Mouse (Mus musculus) kidney, postnatal 25 days (tissue): ENCODE data around the gene Lypd5.

ENCODE experiments used
- DNase-seq, 2 experiments: peaks; one replicate each; pipeline ENCODE4 v3.0.0; 2021; ENCODE audit warnings: mixed read lengths in 2 of 2

Gene Lypd5

GRCm38 (mm10) chr7:24361001-24361400 is 12.0 kb downstream of the Lypd5 start:
- no peak for DNase-seq

DNA sequence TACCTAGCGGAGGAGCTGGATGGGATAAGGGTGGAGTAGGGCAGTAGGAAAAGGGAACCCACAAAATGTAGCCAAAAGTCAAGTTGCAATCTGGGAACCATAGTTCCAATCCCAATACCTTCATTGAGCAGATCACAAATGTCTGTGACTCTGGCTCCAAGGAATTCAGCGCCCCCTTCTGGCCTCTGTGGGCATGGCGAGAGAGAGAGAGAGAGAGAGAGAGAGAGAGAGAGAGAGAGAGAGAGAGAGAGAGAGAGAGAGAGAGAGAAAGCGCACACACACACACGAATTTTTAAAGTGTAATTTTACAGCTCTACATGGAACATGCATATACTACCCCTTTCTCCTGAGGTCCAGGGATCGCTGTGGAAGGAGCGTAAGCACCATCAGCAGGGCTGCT is 14.2 kb downstream of the Lypd5 start:
- peak in 1 of 2 experiments; percentile 32 for DNase-seq

GRCm38 (mm10) chr7:24364827-24365226 is 15.8 kb downstream of the Lypd5 start:
- peak; percentile 73 to 90 for DNase-seq

DNA sequence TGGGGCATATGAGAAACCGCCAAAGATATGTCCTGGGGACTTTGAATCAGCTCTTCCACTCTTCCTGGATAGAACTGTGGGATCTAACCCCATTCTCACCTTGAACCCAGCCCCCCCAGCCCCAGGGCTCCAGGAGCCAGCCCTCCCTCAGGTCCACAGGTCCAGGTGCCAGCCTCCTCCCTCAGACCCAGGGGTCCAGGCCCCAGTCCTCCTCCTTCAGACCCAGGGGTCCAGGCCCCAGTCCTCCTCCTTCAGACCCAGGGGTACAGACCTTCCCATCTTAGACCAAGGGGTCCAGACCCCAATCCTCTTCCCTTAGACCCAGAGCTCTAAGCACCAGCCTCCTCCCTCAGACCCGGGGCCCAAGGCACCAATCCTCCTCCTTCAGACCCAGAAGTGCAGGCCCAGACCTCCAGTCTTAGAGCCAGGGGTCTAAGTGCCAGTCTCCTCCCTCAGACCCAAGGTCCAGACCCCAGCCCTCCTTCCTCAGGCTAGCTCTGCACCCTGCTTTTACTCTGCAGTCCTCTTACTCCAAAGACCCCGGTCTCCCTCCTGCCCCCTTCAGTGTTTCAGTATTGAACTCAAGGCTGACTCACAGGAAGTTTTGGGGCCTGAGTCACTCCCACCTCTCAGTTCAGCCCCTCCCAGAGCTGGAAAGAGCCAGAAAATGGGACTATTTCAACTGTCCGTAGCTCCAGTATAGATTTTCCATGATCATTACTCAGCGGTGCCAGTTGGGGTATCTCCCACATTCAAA is 16.4 kb downstream of the Lypd5 start:
- DNase-seq, result no peak

- no peak for DNase-seq
Observed at GRCm38 (mm10) chr7:24366716-24367632, 18.0 kb downstream of the Lypd5 start.

- no peak for DNase-seq
Observed at GRCm38 (mm10) chr7:24368226-24368625, 19.2 kb downstream of the Lypd5 start.

- no peak for DNase-seq
Observed at GRCm38 (mm10) chr7:24368946-24369345, 19.9 kb downstream of the Lypd5 start.

DNA sequence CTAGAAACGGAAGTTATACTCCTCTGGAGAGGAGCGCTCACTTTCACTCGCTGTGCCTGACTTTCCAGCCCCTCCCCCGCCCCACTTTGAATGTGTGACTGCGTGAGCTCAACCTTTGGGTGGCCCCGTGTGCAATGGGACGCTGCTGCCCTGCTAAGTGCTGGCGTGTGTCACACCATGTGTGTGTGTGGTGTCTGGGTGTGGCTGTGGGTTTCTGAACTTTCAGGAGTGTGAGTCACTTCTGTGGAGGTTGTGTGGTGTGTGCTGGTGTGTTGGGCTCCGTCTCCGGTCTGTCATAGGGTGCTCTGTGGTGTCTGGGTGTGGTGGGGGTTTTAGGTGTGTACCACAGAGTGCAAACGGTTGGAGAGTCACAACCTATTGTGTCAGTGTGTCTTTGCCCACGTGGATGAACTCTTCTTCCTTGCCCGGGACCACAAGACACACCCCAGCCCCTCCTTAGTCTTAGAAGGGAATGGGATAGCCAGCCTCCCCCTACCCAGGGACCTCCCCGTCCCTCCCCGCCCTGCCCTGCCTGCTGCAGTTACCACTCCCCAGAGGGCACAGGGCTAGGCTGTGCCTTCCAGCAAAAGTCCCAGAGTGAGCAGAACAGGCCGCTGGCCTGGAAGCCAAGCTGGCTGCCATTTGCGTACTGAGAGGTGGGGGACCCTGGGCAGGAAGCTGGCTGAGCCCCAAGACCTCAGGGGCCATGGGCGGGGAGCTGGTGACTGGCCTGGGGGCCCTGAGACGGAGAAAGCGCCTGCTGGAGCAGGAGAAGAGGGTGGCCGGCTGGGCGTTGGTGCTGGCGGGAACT is 20.9 kb downstream of the Lypd5 start, which contains the start of gene Kcnn4:
Gene Kcnn4 (plus strand): TSS at position 533 of the 811 bp plus-strand sequence.
- no peak for DNase-seq

DNA sequence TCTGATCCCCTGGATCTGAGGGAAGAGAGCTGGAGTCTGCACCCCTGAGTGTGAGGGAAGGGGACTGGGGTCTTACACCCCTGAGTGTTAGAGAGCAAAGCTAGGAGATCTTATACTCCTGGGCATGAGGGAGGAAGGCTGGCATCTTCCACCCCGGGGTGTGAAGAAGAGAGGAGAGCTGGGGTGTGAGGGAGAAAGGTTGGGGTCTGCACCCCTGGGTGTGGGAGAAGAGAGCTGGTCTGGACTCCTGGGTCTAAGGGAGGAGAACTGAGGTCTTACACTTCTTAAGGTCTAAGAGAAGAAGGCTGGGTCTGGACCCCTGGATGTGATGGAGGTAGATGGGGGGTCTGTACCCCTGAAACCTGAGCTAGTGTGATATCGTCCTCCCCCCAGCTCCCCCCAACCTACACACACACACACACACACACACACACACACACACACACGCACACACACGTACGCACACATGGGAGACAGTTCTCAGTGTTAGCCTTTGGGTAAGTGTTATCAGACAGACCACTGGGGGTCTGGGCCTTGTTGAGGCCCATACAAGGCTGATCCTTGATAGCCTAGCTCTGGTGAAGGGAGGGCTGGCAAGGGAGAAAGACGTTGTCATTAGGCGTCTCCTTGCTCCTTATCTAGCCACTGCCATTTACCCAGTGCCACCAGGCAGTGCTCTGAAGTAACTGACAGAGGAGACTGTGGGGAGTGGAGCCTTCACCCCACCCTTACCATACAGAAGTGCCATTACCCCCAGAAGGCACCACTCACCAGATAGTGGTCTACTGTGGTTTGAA is 22.2 kb downstream of the Lypd5 start:
- no peak for DNase-seq

GRCm38 (mm10) chr7:24371809-24372145 is 22.8 kb downstream of the Lypd5 start:
- DNase-seq, result no peak

DNA sequence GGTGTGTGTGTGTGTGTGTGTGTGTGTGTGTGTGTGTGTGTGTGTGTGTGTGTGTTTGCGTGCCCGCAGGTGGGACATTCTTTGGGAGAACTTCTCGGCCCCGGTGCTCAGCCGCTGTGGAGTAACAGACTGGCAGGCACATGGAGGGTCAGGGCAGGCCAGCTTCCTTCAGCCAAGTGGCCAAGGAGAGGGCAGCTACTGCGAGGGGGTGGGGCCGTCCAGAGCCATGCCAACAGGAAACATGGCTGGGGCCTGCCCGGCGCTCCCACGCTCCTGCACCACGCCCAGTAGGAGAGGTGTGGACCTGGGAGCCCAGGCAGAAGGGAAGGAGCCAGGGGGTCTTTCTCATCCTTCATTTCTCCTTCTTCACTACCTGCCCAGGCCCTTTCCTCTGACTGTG is 23.3 kb downstream of the Lypd5 start:
- no peak for DNase-seq

DNA sequence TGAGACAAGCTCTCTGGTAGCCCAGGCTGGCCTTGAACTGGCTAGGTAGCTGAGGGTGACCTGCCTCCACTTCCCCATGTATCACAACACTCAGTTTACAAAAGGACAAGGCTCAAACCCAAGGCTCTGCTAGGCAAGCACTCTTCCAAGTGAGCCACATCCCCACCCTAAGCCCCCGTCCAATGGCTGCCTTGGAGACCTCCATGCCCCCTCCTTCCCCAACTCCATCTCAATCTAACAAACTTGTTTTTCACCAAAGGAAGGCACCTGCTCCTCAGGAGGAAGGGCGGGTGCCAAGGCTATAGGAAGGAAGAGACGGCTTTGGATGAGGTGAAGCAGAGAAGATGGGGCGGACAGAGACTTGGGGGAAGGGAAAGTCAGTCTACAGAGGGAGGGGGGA is 23.8 kb downstream of the Lypd5 start:
- no peak for DNase-seq

- peak; percentile 25 to 55 for DNase-seq
Observed at GRCm38 (mm10) chr7:24373538-24374379, 24.8 kb downstream of the Lypd5 start.

DNA sequence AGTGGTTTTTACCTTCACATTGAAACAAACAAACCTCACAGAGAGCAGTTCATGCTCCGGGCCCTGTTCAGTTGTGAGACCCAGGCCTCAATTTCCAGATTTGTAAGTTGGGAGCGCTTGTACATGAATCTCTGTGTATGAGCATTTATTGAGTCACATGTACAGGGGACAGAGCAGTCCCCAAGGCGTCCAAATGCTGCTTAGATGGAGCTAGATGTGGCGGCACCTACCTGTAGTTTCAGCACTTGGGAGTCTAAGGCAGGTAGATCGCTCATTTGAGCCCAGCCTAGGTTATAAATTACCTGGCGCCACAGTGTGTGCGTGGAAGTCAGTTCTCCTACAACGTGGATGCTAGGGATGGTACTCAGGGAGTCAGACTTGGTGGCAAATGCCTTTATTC is 27.5 kb downstream of the Lypd5 start:
- DNase-seq, result no peak

DNA sequence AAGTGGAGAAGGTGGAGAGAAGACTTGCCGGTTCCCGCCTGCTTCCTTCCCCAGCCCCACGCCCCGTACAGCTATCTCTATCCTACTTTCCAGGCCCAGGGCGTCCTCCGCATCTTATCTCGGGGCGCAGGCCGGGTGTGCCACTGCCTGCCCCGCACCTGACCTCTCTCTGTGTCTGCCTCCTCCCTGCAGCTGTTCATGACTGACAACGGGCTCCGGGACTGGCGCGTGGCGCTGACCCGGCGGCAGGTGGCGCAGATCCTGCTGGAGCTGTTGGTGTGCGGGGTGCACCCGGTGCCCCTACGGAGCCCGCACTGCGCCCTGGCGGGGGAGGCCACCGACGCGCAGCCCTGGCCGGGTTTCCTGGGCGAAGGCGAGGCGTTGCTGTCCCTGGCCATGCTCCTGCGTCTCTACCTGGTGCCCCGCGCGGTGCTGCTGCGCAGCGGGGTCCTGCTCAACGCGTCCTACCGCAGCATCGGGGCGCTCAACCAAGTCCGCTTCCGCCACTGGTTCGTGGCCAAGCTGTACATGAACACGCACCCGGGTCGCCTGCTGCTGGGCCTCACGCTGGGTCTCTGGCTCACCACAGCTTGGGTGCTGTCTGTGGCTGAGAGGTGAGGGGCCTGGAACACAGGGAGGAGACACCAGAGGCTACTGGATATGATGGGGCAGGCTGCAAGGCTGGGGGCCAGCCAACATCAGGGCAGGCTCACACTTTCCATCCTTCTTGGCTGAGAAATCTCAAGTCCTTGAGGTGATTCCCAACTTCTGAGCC is 28.3 kb downstream of the Lypd5 start:
- peak in 1 of 2 experiments; percentile 13 for DNase-seq

DNA sequence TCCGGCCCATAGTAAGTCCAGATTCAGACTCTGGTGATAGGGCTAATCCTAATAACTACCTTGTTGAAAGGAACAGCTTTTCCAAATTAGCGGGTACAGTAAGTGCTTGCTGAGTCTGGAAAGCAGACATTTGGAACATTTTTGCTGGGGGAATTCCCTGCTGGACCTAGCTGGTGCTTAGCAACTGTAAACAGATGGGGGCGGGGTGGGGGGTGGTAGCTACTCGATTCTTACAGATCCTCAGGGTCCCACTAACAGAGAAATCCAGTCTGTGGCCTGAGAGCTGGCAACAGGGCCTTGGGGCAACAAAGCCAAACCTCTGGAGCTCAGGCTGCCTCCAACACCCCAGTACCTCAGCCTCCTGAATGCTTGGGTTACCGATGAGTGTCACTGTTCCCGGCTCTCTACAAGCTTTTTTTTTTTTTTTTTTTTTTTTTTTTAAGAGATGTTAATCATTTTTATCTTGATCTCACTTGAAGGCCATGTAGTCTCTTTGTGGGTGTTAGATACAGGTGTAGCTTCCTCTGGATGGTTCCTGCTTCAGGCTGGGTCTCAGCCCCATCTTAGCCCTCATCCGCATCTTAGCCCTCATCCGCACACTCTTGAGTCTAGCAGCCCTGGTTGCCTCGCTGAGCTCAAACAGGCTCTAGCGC is 29.2 kb downstream of the Lypd5 start:
- DNase-seq, result no peak

- no peak for DNase-seq
Observed at GRCm38 (mm10) chr7:24379934-24380333, 30.9 kb downstream of the Lypd5 start.

DNA sequence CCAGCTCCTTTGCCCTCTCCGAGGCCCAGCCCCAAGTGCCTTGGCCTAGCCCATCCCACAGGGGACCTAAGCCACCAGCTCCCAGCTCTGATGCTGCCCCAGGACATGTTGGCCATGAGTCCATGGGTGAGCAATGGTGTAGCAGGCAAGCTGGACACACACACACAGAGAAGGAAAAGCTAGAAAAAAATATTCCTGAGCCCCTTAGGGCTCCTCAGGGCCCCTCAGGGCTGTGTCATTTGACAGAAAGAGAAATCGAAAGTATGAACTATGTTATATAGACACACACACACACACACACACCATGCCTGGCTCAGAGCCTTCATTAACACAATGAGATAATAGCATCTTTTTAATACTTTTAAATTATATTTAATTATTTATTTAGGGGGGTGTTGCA is 31.4 kb downstream of the Lypd5 start:
- DNase-seq, result no peak

DNA sequence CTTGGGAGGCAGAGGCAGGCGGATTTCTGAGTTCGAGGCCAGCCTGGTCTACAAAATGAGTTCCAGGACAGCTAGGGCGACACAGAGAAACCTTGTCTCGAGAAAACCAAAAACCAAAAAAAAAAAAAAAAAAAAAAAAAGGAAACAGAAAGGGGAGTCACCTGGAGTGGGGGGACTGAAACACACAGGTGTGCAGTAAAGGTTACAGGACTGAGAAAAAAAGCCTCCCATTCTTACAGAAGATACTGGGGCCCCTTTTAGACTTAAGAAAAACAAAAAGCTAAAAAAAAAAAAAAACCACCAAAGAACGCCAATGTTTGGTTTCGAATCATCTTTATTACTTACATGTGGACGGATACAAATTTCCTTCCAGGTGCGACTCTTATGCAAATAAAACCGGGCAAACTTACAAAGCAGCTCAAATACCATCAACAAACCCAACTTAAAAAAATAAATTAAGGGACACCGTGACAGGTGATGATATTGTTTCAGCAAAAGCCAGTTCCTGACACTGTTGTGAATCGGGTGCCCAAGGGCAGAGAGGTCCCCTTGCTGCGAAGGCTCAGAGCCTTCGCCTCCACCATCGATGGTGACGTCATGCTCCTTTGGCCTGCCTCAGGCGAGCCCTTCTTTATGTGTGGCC is 33.9 kb downstream of the Lypd5 start:
- DNase-seq, result no peak
